Mouse (Mus musculus) CD4-positive, CD25-positive, alpha-beta regulatory T cell (primary cell): Measurements from ENCODE around the gene Ndufs8. TPM values are rescaled to one million over a fixed set of nuclear protein-coding genes. Genes with fewer than 3 reads are reported as not detected.

Experiments
- polyA plus RNA-seq: library from polyadenylated mRNA; unstranded; fragments of 100-300 nt; shearing (Covaris generic); gene quantifications from one replicate; pipeline ENCODE4 v1.2.1, GENCODE M21; 2017

The Ndufs8 gene
- polyA plus RNA-seq = 187 TPM

DNA sequence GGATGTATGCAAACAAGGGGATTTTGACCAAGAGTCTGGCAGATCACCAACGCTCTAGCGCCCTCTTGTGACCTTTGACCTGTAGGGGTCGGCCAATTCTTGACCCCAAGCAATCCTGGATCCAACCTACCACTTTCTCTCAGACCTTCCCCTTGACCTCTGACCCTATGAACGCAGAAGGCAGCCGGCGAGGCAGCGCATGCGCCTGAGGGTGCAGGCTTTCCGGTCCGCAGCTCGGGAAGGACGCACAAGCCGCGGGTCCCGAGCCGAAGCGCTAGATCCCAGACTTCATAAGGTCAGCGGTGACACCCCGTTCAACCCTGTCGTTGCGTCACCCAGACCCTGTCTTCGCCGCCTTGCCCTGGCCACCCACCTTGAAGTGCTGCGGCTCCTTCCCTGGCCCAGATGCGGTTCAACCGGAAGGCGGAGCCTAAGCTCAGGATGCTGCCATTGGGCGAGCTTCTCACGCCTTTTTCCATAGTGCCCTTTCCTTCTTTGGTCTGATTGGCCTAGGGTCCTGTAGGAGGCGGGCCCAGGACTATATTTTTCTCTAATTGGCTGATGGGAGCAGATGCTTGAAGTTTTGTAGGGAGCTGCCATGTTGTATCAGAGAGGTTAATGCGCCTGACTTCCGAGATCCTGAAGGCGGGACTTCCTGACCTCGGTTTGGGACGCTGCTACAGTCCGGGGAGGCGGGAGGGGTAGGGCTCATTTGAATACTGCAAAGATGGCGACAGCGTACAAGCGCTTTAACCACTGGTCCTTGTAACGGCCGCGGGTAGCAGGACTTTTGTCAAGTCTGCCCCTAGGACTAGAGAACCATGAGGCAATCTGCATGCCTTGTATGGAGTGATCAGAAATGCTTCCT is at the start of gene Ndufs8:
TSS of gene Ndufs8 (minus strand) at position 438 of the 868 bp plus-strand sequence.

DNA sequence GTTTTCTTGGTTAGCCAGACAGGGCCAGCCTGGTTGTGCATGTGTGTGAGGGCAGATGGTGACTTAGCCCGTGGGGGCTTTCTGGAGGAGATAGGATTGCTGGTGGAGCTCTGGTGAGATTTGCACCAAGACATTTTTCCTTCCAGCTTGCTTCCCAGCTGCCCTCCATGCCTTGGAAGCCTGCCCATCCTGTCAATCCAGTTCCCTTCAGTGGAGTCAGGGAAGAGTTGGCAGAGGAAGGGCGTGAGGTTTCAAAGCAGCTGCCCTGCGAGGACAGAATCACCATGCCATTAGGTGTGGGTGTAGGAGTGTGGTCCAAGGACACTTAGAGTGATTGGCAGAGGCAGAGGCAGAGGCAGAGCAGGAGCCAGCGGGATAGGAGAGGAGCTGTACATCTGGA is 45.9 kb upstream of the Ndufs8 start, which contains the start of gene Aldh3b3:
TSS of gene Aldh3b3 (plus strand) at position 176 of the 400 bp plus-strand sequence.

DNA sequence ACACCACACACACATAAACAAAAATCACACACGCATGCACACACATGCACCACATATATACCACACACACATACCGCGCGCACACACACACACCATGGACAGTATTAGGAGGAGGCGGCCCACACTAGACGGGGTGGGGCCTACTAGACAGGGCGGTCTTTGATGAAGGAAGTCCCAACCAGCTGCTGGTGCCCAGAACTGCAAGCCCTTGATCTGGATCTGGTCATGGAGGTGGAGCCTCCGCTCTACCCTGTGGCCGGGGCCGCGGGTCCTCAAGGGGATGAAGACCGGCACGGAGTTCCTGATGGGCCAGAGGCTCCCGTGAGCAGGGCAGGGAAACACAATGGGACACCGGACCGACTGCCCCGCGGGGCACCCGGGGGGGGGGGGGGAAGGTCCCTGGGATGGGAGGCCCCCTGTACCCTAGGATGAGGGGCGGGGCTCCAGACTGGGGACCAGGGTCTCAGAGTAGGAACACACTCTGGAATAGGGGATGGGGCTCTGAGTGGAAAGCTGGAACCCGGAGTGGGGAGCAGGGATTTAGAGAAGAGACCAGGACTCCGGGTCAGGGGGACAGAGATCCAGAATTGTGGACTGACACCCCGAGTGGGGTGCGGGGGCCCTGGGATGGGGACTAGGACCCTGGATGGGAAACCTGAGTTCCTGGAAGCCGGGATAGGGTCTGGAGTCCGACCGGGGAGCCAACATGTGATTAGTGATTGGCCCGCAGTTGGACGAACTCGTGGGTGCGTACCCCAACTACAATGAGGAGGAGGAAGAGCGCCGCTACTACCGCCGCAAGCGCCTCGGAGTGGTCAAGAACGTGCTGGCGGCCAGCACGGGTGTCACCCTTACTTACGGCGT is 22.7 kb upstream of the Ndufs8 start, which contains the start of gene Unc93b1:
TSS of gene Unc93b1 (plus strand) at position 155 of the 864 bp plus-strand sequence.

DNA sequence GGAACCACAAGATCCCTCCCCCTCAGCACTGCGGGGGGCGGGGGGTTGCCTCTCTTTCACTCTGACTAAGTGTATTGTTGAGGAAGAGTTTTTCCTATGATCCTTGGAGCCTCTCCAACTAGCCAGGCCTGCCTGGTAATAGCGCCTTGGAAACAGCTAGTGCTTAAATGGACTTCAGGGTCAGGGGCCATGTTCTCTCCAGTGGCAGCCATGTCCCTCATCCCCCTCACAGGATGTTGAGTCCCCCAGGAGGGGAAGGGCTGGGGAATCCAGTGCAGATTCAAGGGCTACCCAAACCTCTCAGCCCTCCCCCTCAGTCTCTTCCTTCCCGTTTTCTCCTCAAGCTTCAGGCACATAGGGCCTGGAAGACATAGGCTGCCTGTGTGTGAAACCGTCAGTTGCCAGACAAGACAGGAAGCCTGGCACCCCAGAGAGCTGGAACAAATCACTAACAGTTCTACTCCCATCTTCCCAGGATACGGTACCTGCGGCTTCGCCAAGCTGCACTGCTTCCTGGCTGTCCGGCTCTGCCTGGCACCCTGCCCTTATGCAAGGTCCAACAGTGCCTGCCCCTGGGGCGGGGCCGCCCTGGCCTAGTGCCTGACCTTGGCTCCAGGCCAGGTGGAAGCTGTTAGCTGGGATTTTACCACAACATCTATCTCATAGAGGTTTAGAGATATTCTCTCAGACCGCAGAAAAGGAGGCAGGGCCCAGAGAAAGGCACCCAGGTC is 16.8 kb upstream of the Ndufs8 start, which contains the start of gene Aldh3b1:
TSS of gene Aldh3b1 (minus strand) at position 598 of the 731 bp plus-strand sequence.

DNA sequence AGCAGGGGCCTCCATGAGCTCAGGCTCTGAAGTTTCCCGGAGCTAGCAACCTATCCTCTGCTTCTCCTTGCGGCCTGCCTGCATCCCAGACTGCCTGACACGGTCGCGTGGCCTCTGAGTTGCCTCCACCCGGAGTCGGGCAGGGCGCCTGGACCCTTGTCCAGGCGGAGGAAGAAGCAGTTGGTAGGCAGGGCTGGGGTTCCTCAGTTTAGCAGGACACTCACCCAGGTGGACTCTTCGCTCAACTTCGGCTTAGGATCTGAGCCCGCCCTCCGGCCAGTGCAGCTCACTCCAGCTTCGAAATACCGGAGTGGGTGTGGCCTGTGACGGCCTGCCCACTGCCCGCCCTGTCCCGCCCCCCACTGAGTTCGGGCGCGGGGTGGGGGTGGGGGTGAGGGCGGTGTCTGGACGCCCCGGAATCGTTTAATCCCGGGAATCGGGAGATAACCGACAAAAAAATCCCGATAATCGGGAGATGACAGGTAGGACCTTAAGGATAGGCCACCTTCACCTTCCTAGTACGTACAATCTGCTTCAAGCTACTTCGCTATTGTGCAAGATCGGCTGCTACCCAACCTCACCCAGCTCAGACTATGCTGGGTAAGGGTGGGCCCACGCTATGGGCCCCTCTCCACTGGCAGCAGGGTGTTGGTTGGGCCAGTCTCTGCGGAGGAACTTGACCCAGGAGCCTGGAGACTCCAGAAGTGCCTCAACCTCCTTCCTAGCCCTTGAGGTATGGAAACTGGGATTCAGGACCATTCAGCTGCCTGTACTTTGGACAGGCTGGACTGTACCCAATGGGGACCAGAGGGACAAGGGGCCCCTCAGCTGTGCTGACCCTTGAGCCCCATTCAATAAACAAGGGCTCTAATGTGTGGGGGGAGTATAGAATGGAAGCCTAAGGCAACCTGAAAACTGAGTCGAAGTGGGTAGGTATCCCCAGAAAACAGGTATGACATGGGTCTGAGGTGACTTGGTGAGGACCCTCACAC is 5.5 kb downstream of the Ndufs8 start, which contains the start of gene Tcirg1:
TSS of gene Tcirg1 (minus strand) at position 339 of the 992 bp plus-strand sequence.

Other genes with a start within 250 kb of the Ndufs8 start
- gene Lrp5, start 226.2 kb downstream of the Ndufs8 start, polyA plus RNA-seq = 0.38 TPM
- gene 1810055G02Rik, start 204.5 kb downstream of the Ndufs8 start, polyA plus RNA-seq = 6.6 TPM
- 88.9 TPM for gene Kmt5b, start 145.4 kb downstream of the Ndufs8 start, polyA plus RNA-seq
- 16.3 TPM for gene Chka, start 61.0 kb downstream of the Ndufs8 start, polyA plus RNA-seq
- gene Tcirg1, start 5.6 kb downstream of the Ndufs8 start, polyA plus RNA-seq = 74.4 TPM
- 0.23 TPM for gene Aldh3b1, start 17.0 kb upstream of the Ndufs8 start, polyA plus RNA-seq
- 37.5 TPM for gene Unc93b1, start 22.4 kb upstream of the Ndufs8 start, polyA plus RNA-seq
- gene Aldh3b3, start 45.9 kb upstream of the Ndufs8 start, polyA plus RNA-seq = not detected
- gene Aldh3b2, start 59.6 kb upstream of the Ndufs8 start, polyA plus RNA-seq = not detected
- gene Acy3, start 73.8 kb upstream of the Ndufs8 start, polyA plus RNA-seq = 0.60 TPM
- gene Tbx10, start 80.0 kb upstream of the Ndufs8 start, polyA plus RNA-seq = not detected
- 17.6 TPM for gene Nudt8, start 87.8 kb upstream of the Ndufs8 start, polyA plus RNA-seq
- 2.0 TPM for gene Gm49405, start 87.9 kb upstream of the Ndufs8 start, polyA plus RNA-seq
- 3.5 TPM for gene Doc2g, start 90.5 kb upstream of the Ndufs8 start, polyA plus RNA-seq
- 164 TPM for gene Ndufv1, start 100.0 kb upstream of the Ndufs8 start, polyA plus RNA-seq
- gene Gstp1, start 125.2 kb upstream of the Ndufs8 start, polyA plus RNA-seq = 512 TPM
- 2.0 TPM for gene Gstp2, start 133.2 kb upstream of the Ndufs8 start, polyA plus RNA-seq
- 96.6 TPM for gene Gstp3, start 146.8 kb upstream of the Ndufs8 start, polyA plus RNA-seq
- gene Cabp2, start 168.8 kb upstream of the Ndufs8 start, polyA plus RNA-seq = not detected
- 799 TPM for gene Cdk2ap2, start 184.4 kb upstream of the Ndufs8 start, polyA plus RNA-seq
- gene Pitpnm1, start 187.2 kb upstream of the Ndufs8 start, polyA plus RNA-seq = 330 TPM
- gene Aip, start 213.1 kb upstream of the Ndufs8 start, polyA plus RNA-seq = 195 TPM
- not detected for gene Gpr152, start 227.0 kb upstream of the Ndufs8 start, polyA plus RNA-seq
- 0.41 TPM for gene Cabp4, start 231.3 kb upstream of the Ndufs8 start, polyA plus RNA-seq
- gene Coro1b, start 235.8 kb upstream of the Ndufs8 start, polyA plus RNA-seq = 394 TPM
- 1,480 TPM for gene Ptprcap, start 240.8 kb upstream of the Ndufs8 start, polyA plus RNA-seq